Mouse (Mus musculus) limb, embryonic 15.5 days (tissue): ENCODE data around the gene Arhgef40. TPM values are rescaled to one million over a fixed set of nuclear protein-coding genes. Genes with fewer than 3 reads are reported as not detected.

Experiments used
- ATAC-seq: fragments of 200-750 bp; cut with Nextera tagmentation; 2 replicates; pipeline ENCODE4 v1.8.0; 2017; ENCODE audit warnings: low read depth, moderate TSS enrichment; ENCODE audit not compliant: insufficient number of reproducible peaks, low FRiP score, low TSS enrichment
- H3K27ac ChIP-seq: fragments of 300-500 bp; sonication (generic); 2 replicates; pipeline ENCODE4 v1.5.1; 2015; ENCODE audit warnings: moderate library complexity, mild to moderate bottlenecking, inconsistent platforms
- H3K27me3 ChIP-seq: fragments of 300-500 bp; sonication (generic); 2 replicates; pipeline ENCODE4 v1.6.1; 2015; ENCODE audit warnings: inconsistent platforms
- H3K36me3 ChIP-seq: fragments of 300-500 bp; sonication (generic); 2 replicates; pipeline ENCODE4 v1.6.1; 2015; ENCODE audit warnings: inconsistent platforms
- H3K4me1 ChIP-seq: fragments of 300-500 bp; sonication (generic); 2 replicates; pipeline ENCODE4 v1.6.1; 2015; ENCODE audit warnings: inconsistent platforms
- H3K4me2 ChIP-seq: fragments of 300-500 bp; sonication (generic); 2 replicates; pipeline ENCODE4 v1.6.1; 2015; ENCODE audit warnings: mild to moderate bottlenecking, inconsistent platforms
- H3K4me3 ChIP-seq: fragments of 300-500 bp; sonication (generic); 2 replicates; pipeline ENCODE4 v1.5.1; 2015; ENCODE audit warnings: mild to moderate bottlenecking, inconsistent platforms
- H3K9ac ChIP-seq: fragments of 300-500 bp; sonication (generic); 2 replicates; pipeline ENCODE4 v1.6.1; 2015; ENCODE audit warnings: inconsistent platforms
- H3K9me3 ChIP-seq: fragments of 300-500 bp; sonication (generic); 2 replicates; pipeline ENCODE4 v1.6.1; 2016; ENCODE audit warnings: inconsistent platforms
- WGBS: fragments of 180-500 bp; shearing (Covaris S2); methylation state at CpG from one replicate; pipeline ENCODE4 v1.1.7; 2015; 5-methylcytosine and 5-hydroxymethylcytosine counted together
- polyA plus RNA-seq: library from polyadenylated mRNA; unstranded; fragments of >200 nt; fragmentation: Nextera tagmentation; extraction: Ambion mirVana; gene quantifications from 2 replicates; pipeline ENCODE4 v1.2.1, GENCODE M21; 2015

The Arhgef40 gene
- polyA plus RNA-seq, 1 experiment from 2014 or later: 149 TPM

GRCm38 (mm10) chr14:52005141-52005540 lies 20.6 kb downstream of the Arhgef40 start:
- peaks cover 81% of the 10 kb centered on the region for H3K36me3 ChIP-seq
- H3K4me3 ChIP-seq: no peak overlapping the region
- 76% methylated on average over 7 of the region's 7 CpGs for WGBS
- peaks cover 23% of the 10 kb centered on the region for H3K4me1 ChIP-seq
- no peaks in the 10 kb centered on the region for H3K9me3 ChIP-seq
- H3K4me2 ChIP-seq: no peak overlapping the region
- H3K9ac ChIP-seq: no peak overlapping the region
- ATAC-seq: no peak
- no peak overlapping the region for H3K27ac ChIP-seq
- no peaks in the 10 kb centered on the region for H3K27me3 ChIP-seq

GRCm38 (mm10) chr14:52005616-52006015 lies 21.1 kb downstream of the Arhgef40 start:
- peaks cover 28% of the 10 kb centered on the region for H3K4me1 ChIP-seq
- H3K27me3 ChIP-seq: no peaks in the 10 kb centered on the region
- no peak overlapping the region for H3K9ac ChIP-seq
- 89% methylated on average over 6 of the region's 6 CpGs for WGBS
- H3K4me3 ChIP-seq: no peak overlapping the region
- H3K4me2 ChIP-seq: no peak overlapping the region
- H3K27ac ChIP-seq: no peak overlapping the region
- H3K36me3 ChIP-seq: peaks cover 77% of the 10 kb centered on the region
- no peaks in the 10 kb centered on the region for H3K9me3 ChIP-seq
- no peak for ATAC-seq

GRCm38 (mm10) chr14:52006241-52006640 lies 21.7 kb downstream of the Arhgef40 start:
- Histone ChIP-seq H3K27ac (no peak overlapping the region), H3K27me3 (no peaks in the 10 kb centered on the region), H3K9ac (no peak overlapping the region), H3K4me2 (no peak overlapping the region), H3K4me1 (peaks cover 31% of the 10 kb centered on the region), H3K4me3 (no peak overlapping the region), H3K9me3 (no peaks in the 10 kb centered on the region), H3K36me3 (peaks cover 72% of the 10 kb centered on the region)
- 80% methylated on average over 8 of the region's 8 CpGs for WGBS
- ATAC-seq: no peak

- H3K4me2 ChIP-seq: no peak overlapping the region
- no peaks in the 10 kb centered on the region for H3K9me3 ChIP-seq
- 93% methylated on average over 23 of the region's 23 CpGs for WGBS
- peaks cover 70% of the 10 kb centered on the region for H3K36me3 ChIP-seq
- H3K4me1 ChIP-seq: peaks cover 31% of the 10 kb centered on the region
- H3K9ac ChIP-seq: no peak overlapping the region
- no peak overlapping the region for H3K4me3 ChIP-seq
- no peaks in the 10 kb centered on the region for H3K27me3 ChIP-seq
- no peak for ATAC-seq
- no peak overlapping the region for H3K27ac ChIP-seq
These were observed 22.3 kb downstream of the Arhgef40 start for GRCm38 (mm10) chr14:52006771-52007170.

DNA sequence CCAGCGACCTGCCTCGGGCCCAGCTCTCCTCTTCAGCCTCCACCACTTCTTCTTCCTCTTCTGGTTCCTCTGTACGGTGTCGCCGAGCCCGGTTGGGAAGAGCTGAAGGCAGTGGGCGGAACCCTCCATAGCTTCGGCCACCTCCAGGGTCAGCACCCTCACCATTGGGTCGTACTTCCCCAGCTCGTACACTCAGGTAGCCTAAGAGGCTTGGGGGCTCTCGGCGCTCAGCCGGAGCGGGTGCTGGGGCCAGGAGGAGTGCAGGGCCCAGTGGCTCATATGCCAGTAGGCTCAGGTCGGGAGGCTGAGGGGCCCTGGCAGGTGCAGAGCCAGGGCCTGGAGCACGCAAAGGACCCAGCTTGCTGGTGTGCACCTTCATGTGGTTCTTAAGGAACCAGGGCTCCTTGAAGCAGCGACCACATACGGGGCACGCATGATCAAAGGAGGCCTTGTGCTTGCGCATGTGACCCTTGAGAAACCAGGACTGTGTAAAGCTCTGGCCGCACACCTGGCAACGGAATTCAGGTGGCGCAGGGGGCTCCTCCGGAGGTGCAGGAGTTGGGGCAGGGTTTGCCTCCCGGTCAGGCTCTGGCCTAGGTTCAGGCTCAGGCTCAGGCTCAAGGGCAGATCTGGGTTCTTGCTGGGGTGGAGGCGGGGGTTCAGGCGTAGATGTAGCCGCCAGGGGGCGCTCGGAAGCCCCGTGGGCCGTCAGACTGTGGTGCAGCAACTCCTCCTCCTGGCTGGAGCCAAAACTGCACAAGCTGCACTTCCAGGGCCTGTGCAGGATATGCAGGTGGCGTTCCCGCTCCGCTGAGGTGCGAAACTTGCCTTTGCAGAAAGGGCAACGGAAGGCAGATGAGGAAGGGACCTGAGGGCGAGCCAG lies 24.0 kb downstream of the Arhgef40 start:
- H3K27me3 ChIP-seq: no peaks in the 10 kb centered on the region
- peak overlapping the region; percentile 30 for H3K4me2 ChIP-seq
- H3K36me3 ChIP-seq: peaks cover 52% of the 10 kb centered on the region
- 55% methylated on average over 38 of the region's 38 CpGs for WGBS
- peaks cover 32% of the 10 kb centered on the region for H3K4me1 ChIP-seq
- peak overlapping the region; percentile 7; the same call in 1 of the 2 replicates for H3K4me3 ChIP-seq
- H3K9me3 ChIP-seq: no peaks in the 10 kb centered on the region
- no peak overlapping the region for H3K27ac ChIP-seq
- H3K9ac ChIP-seq: no peak overlapping the region
- ATAC-seq: peak; percentile 38; the same call in 1 of the 2 replicates

DNA sequence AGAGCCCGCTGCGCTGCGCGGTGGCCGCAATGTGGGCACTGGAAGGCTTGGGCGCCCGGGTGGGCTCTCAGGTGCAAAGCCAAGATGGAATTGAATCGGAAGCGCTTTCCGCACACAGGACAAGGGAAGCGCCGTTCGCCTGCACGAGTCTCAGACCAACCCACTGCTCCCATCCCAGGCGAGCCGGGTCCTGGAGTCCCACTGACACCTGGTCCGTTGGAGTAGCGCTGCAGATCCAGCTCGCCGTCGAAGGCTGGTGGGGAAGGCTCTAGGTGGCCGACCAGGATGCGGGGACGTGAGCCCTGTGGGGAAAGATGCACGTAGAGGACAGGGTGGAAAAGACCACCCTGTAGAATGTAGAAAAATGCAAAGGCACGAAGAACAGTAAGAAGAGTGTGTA lies 24.8 kb downstream of the Arhgef40 start:
- peaks cover 44% of the 10 kb centered on the region for H3K36me3 ChIP-seq
- H3K4me2 ChIP-seq: peak overlapping the region; percentile 30
- H3K9me3 ChIP-seq: no peaks in the 10 kb centered on the region
- H3K9ac ChIP-seq: no peak overlapping the region
- H3K4me1 ChIP-seq: peaks cover 30% of the 10 kb centered on the region
- H3K27ac ChIP-seq: no peak overlapping the region
- WGBS: 63% methylated on average over 26 of the region's 26 CpGs
- no peak for ATAC-seq
- H3K27me3 ChIP-seq: no peaks in the 10 kb centered on the region
- H3K4me3 ChIP-seq: peak overlapping the region; percentile 7; the same call in 1 of the 2 replicates

- no peak overlapping the region for H3K4me3 ChIP-seq
- no peak overlapping the region for H3K4me2 ChIP-seq
These were observed 25.3 kb downstream of the Arhgef40 start for GRCm38 (mm10) chr14:52009841-52010240.

GRCm38 (mm10) chr14:52010446-52011111 lies 26.1 kb downstream of the Arhgef40 start:
- peak overlapping the region; percentile 17 for H3K4me2 ChIP-seq
- no peaks in the 10 kb centered on the region for H3K9me3 ChIP-seq
- H3K27me3 ChIP-seq: no peaks in the 10 kb centered on the region
- no peak overlapping the region for H3K4me3 ChIP-seq
- H3K4me1 ChIP-seq: peaks cover 36% of the 10 kb centered on the region
- H3K27ac ChIP-seq: peak overlapping the region; percentile 33; the same call in 1 of the 2 replicates
- peaks cover 32% of the 10 kb centered on the region for H3K36me3 ChIP-seq
- no peak overlapping the region for H3K9ac ChIP-seq
- ATAC-seq: no peak
- WGBS: 14% methylated on average over 9 of the region's 9 CpGs

More at GRCm38 (mm10) chr14:52009841-52010240, 25.3 kb downstream of the Arhgef40 start:
- no peaks in the 10 kb centered on the region for H3K27me3 ChIP-seq
- no peaks in the 10 kb centered on the region for H3K9me3 ChIP-seq
- H3K9ac ChIP-seq: no peak overlapping the region
- H3K27ac ChIP-seq: no peak overlapping the region
- peaks cover 30% of the 10 kb centered on the region for H3K4me1 ChIP-seq
- 69% methylated on average over 6 of the region's 6 CpGs for WGBS
- no peak for ATAC-seq
- H3K36me3 ChIP-seq: peaks cover 40% of the 10 kb centered on the region

DNA sequence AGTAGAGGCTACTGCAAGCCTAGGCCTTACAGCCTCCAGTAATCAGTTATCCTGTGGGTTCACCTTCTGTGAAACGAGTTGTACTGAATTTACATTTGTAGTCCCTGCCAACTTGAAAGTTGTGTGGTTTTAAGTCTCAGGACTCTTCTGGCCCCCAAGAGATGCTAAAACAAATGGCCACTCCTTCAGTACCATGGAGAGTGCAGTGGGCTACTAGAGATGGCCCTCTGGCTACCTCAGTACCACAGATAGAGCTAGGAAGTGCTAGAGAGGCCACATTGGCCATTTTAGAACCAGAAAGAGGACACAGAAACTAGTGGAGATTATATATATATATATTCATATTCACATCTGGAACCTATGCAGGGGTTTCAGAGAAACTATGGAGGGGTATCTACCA lies 27.2 kb downstream of the Arhgef40 start:
- Histone ChIP-seq H3K9me3 (no peaks in the 10 kb centered on the region), H3K27me3 (no peaks in the 10 kb centered on the region), H3K4me3 (no peak overlapping the region), H3K4me2 (no peak overlapping the region), H3K27ac (no peak overlapping the region), H3K4me1 (peaks cover 46% of the 10 kb centered on the region), H3K36me3 (peaks cover 21% of the 10 kb centered on the region), H3K9ac (no peak overlapping the region)
- WGBS: 81% methylated on average over 1 of the region's 1 CpGs
- ATAC-seq: no peak

GRCm38 (mm10) chr14:52012085-52012484 lies 27.6 kb downstream of the Arhgef40 start:
- no peaks in the 10 kb centered on the region for H3K9me3 ChIP-seq
- H3K27ac ChIP-seq: no peak overlapping the region
- WGBS: 70% methylated on average over 4 of the region's 4 CpGs

DNA sequence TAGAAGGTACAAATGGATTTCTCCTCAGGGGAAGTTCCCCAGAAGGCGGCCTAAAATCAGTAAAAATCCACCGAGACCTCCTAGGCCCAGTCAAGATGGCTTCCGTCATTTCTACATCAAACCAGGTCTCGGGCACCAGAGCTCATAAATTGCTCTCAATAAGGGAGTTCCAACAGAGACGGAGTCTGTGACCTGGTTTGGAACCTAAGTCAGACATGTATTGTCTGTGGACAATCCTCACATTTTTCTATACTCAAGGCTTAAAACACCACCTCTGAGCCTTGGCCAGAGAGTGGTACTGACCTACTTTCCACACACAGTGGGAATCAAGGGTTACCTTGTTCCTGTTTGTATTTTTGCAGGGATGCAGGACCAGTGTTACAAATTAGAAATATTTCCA lies 28.0 kb downstream of the Arhgef40 start:
- WGBS: 50% methylated on average over 5 of the region's 5 CpGs
- Histone ChIP-seq H3K36me3 (peaks cover 14% of the 10 kb centered on the region), H3K4me1 (peaks cover 46% of the 10 kb centered on the region), H3K9me3 (no peaks in the 10 kb centered on the region), H3K4me2 (no peak overlapping the region), H3K9ac (no peak overlapping the region), H3K27ac (0 out of 2 replicates have a peak overlapping the region, but pooled peaks have one; percentile 24), H3K27me3 (no peaks in the 10 kb centered on the region), H3K4me3 (no peak overlapping the region)
- no peak for ATAC-seq

More at GRCm38 (mm10) chr14:52012085-52012484, 27.6 kb downstream of the Arhgef40 start:
- Histone ChIP-seq H3K4me1 (peaks cover 46% of the 10 kb centered on the region), H3K27me3 (no peaks in the 10 kb centered on the region), H3K36me3 (peaks cover 17% of the 10 kb centered on the region), H3K4me2 (no peak overlapping the region), H3K9ac (no peak overlapping the region), H3K4me3 (no peak overlapping the region)
- no peak for ATAC-seq
